Mouse (Mus musculus): Measurements from ENCODE around the gene Plod3.
A peak's percentile ranks its signal among the peaks of the same experiment; 100 is the strongest.

Plod3 gene

GRCm38 (mm10) chr5:136962966-136963540 is 23.8 kb upstream of the Plod3 start:
- DNase-seq (ENCODE audit: low read depth in 1 of 2, low spot score in 2 of 2), result no peak

DNA sequence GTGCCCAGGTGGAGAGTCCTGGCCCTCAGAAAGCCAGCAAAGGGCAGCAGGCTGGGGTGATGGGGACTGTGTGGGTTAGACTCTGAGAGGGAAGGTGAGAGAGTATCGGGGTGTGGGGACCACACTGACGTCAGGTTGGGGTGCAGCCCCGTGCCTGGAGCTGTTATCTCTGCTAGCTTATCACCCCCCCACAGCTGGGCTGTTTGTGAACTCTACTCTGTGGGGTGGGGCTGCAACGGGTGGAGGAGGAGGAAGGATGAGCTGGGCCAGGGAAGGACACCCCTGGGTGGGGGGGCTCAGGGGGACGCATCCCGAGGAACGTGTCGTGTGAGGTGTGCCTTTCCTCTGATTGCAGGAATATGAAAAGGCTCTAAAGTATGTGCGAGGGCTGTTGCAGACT is 21.6 kb upstream of the Plod3 start:
- no peak for DNase-seq (ENCODE audit: low read depth in 1 of 2, low spot score in 2 of 2)

DNA sequence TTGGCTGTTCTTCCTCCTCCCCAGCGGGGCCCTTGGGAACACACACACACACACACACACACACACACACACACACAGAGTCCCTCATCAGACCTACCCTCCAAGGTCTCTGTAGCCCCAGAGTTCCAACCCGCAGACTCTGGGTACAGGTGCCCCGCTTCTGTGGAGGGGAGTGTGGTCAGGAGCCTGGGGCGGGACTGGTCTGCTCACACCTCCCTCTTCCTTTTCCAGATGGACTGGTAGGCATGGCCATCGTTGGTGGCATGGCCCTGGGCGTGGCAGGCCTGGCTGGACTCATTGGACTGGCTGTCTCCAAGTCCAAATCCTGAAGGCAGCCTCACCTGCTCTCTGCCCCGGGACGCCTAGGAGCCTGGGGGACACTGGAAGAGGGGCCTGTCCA is 21.1 kb upstream of the Plod3 start:
- no peak for DNase-seq (ENCODE audit: low read depth in 1 of 2, low spot score in 2 of 2)

GRCm38 (mm10) chr5:136966331-136966730 is 20.5 kb upstream of the Plod3 start, which contains the start of gene Cldn15:
Cldn15 (plus strand) TSS chr5:136966616.
- no peak for DNase-seq (ENCODE audit: low read depth in 1 of 2, low spot score in 2 of 2)

DNA sequence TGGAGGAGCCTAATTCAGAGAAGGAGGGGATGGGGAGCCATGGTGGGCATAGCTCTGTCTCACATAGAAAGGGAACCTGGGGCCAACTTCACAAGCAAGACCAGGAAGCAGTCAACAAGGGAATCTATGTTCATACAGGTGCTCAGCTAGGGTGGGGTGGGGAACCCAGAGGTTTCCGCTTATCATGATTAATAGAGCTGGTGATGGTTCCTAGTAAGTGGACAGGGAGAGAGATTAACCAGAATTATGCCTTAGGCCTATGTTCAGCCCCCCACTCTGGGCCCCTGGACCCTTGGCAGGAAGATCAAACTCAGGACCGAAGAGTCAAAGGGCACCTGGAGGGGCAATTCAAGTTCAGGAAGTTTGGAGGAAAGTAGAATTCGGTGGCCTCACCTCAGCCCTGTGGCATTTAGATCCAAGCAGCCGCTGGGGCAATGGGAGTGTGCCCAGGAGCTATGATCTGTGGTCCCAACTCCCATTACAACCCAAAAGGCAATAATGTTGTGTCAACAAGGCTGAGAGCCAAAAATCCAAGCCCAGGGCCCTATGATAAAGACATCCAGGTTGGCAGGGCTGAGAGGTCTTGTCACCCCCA is 19.9 kb upstream of the Plod3 start:
- no peak for DNase-seq (ENCODE audit: low read depth in 1 of 2, low spot score in 2 of 2)

- no peak for DNase-seq (ENCODE audit: low read depth in 1 of 2, low spot score in 2 of 2)
Measured at GRCm38 (mm10) chr5:136967592-136967991, 19.2 kb upstream of the Plod3 start.

- DNase-seq (ENCODE audit: low read depth in 1 of 2, low spot score in 2 of 2), result peak in 1 of 2 experiments; percentile 62
Measured at GRCm38 (mm10) chr5:136970703-136971102, 16.1 kb upstream of the Plod3 start.

- no peak for DNase-seq (ENCODE audit: low read depth in 1 of 2, low spot score in 2 of 2)
Measured at GRCm38 (mm10) chr5:136973670-136974069, 13.1 kb upstream of the Plod3 start.

- DNase-seq (ENCODE audit: low read depth in 1 of 2, low spot score in 2 of 2), result peak; percentile 37 to 39
Measured at GRCm38 (mm10) chr5:136977769-136978168, 9.1 kb upstream of the Plod3 start.

- no peak for DNase-seq (ENCODE audit: low read depth in 1 of 2, low spot score in 2 of 2)
Measured at GRCm38 (mm10) chr5:136979762-136980161, 7.1 kb upstream of the Plod3 start.

DNA sequence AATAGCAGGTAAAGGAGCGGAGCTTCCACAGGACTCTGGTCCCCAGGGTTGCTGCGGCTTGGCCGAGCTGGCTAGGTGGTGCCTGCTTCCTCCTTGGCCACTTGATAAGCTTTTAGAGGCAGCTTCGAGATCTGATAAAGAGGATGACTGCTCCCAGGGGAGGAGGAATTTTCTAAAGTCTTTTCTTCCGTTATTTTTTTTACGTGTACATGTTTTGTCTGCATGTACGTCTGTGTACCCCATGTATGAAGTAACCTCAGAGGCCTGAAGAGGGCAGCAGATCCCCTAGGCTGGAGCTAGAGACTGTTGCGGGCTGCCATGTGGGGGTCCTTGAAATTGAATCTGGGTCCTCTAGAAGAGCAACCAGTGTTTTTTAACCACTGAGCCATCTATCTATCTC is 5.8 kb upstream of the Plod3 start:
- DNase-seq (ENCODE audit: low read depth in 1 of 2, low spot score in 2 of 2), result no peak

DNA sequence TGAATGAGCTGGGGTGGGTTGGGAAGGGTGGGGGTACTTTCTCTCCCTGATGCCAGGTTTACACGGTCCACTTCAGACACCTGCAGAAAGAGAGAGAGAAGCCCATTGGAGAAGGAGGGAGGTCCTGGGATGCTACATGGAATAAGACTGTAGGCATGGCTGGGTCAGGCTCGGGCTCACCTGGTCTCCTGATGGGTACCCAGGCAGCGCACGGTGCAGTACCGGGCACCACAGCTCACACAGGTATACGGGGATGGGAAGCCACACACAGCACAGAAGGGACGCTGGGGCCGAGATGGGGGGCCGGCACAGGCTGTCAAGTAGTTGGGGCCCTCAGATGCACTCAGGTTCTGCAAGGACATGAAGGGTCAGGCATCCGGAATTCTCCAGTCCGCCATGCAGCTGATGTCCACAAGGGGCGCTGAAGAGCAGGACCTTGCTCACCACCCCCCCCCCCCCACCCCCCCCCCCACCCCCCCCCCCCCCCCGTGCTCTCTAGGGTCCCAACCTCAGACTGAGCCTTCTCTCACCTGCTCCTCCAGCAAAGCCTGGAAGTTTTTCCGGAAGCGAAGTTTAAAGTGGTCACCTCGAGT is 4.4 kb upstream of the Plod3 start:
- DNase-seq (ENCODE audit: low read depth in 1 of 2, low spot score in 2 of 2), result no peak

- no peak for DNase-seq (ENCODE audit: low read depth in 1 of 2, low spot score in 2 of 2)
Measured at GRCm38 (mm10) chr5:136984828-136985227, 2.0 kb upstream of the Plod3 start.

DNA sequence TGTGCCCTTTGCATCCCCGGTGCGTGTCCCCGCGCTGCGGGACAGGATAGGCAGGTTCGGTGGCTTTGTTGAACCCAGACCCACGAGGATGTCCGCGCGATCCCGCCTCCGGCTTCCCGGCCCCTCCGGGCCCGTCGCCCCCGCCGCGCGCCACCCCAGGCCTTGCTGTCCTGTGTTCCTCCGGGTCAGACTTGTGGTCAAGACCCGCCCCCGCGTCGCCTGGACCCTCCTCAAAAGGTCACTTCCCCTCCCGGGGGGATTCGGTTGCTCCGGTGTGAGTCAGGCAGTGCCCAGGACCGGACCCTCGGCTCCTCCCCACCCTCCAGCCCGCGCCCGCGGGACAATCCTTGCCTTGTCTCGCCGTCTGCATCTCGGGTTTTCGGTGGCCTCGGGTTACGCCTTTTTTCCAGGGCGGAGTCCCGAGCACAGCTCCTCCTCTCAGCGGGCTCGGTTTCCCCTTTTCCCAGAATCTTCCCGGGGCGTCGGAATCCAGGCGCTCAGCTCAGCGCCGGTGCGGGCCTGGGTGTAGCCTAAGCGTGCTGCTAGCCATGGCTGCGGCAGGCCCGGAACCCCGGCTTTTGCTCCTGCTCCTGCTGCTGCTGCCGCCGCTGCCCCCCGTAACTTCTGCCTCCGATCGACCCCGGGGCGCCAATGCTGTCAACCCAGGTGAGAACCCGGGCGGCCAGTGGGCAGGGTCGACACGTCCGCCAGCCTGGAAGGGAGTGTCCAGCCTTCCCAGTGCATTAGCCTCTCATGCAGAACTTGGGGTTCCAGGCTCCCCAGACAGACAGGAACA is 517 bp downstream of the Plod3 start:
- peak in 1 of 2 experiments; percentile 38 for DNase-seq (ENCODE audit: low read depth in 1 of 2, low spot score in 2 of 2)

DNA sequence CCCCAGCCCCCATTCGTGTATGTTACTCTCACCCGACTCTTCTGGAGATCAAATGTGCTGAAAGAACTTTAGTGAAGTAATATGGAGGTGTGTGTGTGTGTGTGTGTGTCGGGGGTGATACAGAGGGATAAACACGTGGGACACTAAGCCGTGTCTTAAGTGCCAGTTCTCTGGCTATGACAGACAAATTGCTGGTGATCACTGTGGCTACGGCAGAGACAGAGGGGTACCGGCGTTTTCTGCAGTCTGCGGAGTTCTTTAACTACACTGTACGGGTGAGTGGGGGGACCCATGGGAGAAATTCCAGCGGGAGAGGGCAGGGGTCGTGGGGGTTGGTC is 1.1 kb downstream of the Plod3 start, which contains the start of gene Znhit1:
Znhit1 (minus strand) TSS at position 88 of the 338 bp plus-strand sequence.
- no peak for DNase-seq (ENCODE audit: low read depth in 1 of 2, low spot score in 2 of 2)

DNA sequence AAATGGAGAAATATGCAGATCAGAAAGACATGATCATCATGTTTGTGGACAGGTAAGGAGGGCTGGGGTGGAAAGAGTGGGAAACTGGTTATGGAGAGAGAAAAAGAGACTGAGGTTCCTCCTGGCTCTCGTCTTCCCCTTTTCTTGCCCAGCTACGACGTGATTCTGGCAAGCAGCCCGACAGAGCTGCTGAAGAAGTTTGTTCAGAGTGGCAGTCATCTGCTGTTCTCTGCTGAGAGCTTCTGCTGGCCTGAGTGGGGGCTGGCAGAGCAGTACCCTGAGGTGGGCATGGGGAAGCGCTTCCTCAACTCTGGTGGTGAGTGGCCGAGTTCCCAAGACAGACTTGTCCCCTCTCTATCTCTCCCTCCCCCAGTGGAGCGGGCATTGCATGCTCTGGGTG is 1.6 kb downstream of the Plod3 start:
- peak in 1 of 2 experiments; percentile 42 for DNase-seq (ENCODE audit: low read depth in 1 of 2, low spot score in 2 of 2)

DNA sequence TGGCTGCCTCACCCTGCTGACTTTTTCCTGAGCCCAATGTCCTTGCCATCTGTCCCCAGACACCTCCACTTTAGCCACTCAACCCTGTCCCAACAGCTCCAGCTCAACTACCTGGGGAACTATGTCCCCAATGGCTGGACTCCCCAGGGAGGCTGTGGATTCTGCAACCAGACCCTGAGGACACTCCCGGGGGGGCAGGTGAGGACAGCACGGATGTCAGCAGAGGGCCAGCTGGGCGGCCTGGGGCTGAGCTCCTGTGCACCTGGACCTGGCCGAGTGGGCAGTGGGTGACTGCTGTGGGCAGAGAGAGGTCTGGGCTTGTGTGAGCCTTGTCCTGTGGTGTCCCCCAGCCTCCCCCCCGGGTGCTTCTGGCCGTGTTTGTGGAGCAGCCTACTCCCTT is 3.0 kb downstream of the Plod3 start:
- DNase-seq (ENCODE audit: low read depth in 1 of 2, low spot score in 2 of 2), result no peak

GRCm38 (mm10) chr5:136999449-136999848 is 12.6 kb downstream of the Plod3 start:
- DNase-seq (ENCODE audit: low read depth in 1 of 2, low spot score in 2 of 2), result no peak

- no peak for DNase-seq (ENCODE audit: low read depth in 1 of 2, low spot score in 2 of 2)
Measured at GRCm38 (mm10) chr5:137000612-137001011, 13.8 kb downstream of the Plod3 start.

GRCm38 (mm10) chr5:137007276-137007675 is 20.5 kb downstream of the Plod3 start:
- no peak for DNase-seq (ENCODE audit: low read depth in 1 of 2, low spot score in 2 of 2)

DNA sequence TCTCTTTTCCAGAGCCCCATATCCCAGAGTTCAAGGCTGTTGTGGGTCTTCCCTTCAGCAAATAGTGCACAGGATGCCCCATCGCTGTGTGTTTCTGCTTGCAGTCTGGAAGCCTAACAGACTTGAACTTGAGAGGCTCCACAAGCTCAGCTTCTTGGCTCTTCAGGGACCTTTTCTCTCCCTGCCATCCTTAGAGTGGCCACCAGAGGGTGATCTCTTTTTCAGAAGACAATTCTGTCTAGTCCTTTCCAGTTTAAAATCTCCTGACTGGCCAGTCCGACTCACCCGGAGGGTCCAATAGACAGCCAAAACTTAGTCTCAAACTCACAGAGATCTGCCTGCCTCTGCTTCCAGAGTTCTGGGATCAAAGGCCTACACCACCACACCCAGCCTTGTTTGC is 23.2 kb downstream of the Plod3 start:
- no peak for DNase-seq (ENCODE audit: low read depth in 1 of 2, low spot score in 2 of 2)

DNA sequence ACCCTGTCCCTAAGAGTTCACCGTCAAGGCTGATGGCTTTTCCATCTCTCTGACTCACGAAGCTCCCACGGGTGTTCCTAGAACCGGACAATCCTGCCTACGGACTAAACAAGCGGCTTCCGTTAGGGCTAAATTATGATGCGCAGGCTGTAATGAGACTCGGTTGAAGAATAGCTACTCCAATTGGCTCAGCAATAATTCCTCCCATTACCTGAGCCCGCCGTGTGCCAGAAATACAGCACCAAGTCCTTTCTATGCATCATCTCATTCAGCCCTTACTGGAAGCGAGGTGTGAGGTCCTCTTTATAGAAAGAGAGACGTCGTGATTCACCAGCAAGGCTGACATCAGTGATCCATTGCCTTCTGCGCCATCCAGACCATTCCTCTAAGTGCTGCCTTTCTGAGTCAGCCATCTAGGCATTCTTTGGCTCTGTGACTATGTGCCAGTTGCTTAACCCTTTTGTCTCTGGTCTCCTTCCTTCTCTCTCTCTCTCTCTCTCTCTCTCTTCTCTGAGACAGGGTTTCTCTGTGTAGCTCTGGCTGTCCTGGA is 25.7 kb downstream of the Plod3 start:
- DNase-seq (ENCODE audit: low read depth in 1 of 2, low spot score in 2 of 2), result no peak
